Mouse (Mus musculus) liver (tissue): Measurements from ENCODE around the gene Dctn3.

Experiments used
- DNase-seq: peaks from one replicate; pipeline ENCODE4 v3.0.0-alpha.2; 2020; ENCODE audit warnings: mixed read lengths

Dctn3 gene

DNA sequence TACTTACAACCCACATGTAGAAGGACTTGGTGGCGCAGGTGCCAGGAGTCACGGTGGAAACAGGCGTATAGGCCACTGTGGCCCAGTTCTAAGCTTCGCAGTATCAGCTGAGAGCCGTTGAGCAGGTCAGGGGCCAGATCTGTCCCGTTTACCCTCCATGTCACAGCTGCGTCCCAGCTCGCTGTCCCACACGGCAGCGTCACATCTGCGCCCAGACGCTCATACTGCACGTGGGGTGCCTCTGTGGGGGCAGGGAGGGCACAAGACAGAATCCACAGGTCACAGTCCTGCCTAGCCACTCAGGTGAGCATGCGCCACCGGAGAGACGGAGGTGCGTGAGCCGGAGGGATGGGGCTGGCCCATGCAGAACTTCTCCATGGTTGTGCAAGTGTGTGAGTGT lies 52.1 kb downstream of the Dctn3 start:
- DNase-seq = no peak

DNA sequence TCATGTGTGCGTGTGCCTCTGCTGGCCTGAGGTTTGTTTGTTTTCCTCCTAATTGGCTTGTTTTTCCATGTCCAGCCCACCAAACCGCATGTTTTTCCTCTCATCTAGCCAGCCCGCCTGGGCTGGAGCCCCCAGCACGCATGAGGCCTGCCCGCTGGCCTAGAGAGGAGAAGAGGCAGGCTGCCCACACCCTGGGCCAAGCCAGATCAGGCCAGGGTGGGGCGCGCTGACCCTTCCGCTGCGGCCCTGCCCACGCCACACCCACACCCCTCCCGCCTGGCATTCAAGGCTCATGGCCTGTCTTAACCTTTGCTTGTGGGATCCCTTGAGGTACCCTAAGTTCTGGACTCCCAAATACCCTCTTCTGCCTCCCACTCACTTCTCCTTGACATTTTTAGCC lies 56.3 kb downstream of the Dctn3 start:
- DNase-seq = no peak

DNA sequence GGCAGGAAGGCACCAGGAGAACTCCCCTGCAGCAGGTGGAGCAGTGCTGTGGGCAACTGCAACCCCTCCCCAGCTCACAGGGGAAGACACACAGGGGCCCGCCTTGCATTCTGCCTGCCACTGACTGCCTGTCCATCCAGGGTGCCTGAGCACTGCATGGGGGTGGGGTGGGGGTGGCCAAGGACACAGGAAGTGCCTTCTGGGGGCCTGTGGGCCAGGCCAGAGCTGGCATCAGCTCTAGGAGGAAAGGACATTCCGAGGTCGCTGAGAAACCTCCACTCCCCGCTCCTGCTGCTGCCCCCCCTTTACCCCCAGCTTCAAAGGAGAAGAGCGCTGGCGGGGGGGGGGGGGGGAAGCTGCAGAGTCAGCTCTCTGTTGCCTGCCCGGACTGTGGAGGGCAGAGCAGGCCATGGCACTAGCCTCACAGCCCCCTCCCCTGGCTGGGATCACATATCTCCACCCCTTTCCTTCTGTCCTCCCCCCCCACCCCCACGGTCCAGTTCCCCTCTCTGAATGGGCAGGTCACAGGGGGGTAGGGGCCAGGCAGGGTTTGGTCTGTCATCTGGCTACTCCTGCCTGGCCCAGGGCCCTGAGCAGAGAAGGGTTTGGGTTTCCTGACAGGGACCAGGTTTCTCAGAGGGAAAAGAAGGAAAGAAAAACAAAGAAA lies 57.8 kb downstream of the Dctn3 start:
- no peak for DNase-seq
